13 mouse cellular contexts compared by ENCODE assay signal in the genomic region with DNA sequence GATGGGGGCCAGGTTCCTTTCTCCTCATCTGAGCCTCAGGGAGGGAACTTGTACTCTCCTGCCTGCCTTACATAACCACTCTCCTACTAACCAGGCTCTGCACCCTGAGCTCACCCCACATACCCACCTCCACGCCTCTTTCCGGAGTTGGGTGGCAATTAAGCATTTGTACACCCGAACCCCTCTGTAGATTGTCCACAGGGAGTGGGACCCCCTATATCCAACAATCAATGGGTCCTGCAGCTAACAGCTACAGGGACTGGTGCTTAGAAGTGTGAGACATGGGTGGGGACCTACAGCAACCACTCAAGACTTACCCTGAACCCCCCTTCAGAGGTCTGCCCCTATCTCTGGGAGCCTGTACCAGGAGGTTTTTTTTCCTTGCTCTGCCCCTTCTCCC. TPM values are rescaled to one million over a fixed set of nuclear protein-coding genes. Genes with fewer than 3 reads are reported as not detected.
A peak's percentile ranks its signal among the peaks of the same experiment; 100 is the strongest.
DNase-seq lines count a peak whose midpoint lies in the region; ATAC-seq and TF ChIP-seq lines count a peak whose summit lies in the region.
"Had no signal": no experiment of that assay in that cellular context is flagged by ENCODE, and none has a peak within 500 bp of the region (broad histone marks: within the 10 kb centered on the region; RNA-seq: fewer than 3 reads in every experiment).

No protein-coding gene starts in this region.

- 94% methylated on average over 3 of the region's 3 CpGs for WGBS in kidney, postnatal 0 days
- WGBS in embryonic facial prominence, embryonic 10.5 days, result 94% methylated on average over 3 of the region's 3 CpGs
- 99% methylated on average over 3 of the region's 3 CpGs for WGBS in embryonic facial prominence, embryonic 12.5 days
- 91% methylated on average over 3 of the region's 3 CpGs for WGBS in limb, embryonic 10.5 days

- no peaks in the 10 kb centered on the region for H3K9me3 ChIP-seq in kidney, postnatal 0 days (replicated peaks; ENCODE audit: low read length)
- H3K9me3 ChIP-seq in embryonic facial prominence, embryonic 10.5 days, result no peaks in the 10 kb centered on the region
- H3K9me3 ChIP-seq in embryonic facial prominence, embryonic 12.5 days, result no peaks in the 10 kb centered on the region
- no peaks in the 10 kb centered on the region for H3K9me3 ChIP-seq in limb, embryonic 10.5 days (replicated peaks)
- H3K9me3 ChIP-seq: forebrain, embryonic 13.5 days; neural tube, embryonic 12.5 days had no signal

- no peak overlapping the region for H3K9ac ChIP-seq in kidney, postnatal 0 days (ENCODE audit: low read depth, low read length)
- no peak overlapping the region for H3K9ac ChIP-seq in embryonic facial prominence, embryonic 12.5 days

- no peaks in the 10 kb centered on the region for H3K36me3 ChIP-seq in kidney, postnatal 0 days (ENCODE audit: insufficient read depth, low read length)
- H3K36me3 ChIP-seq in embryonic facial prominence, embryonic 10.5 days (replicated peaks), result peaks cover 10% of the 10 kb centered on the region; the same call in 1 of the 2 replicates
- H3K36me3 ChIP-seq in embryonic facial prominence, embryonic 12.5 days, result peaks cover 7% of the 10 kb centered on the region; the same call in 1 of the 2 replicates
- H3K36me3 ChIP-seq in limb, embryonic 10.5 days, result peaks cover 8% of the 10 kb centered on the region; the same call in 1 of the 2 replicates
- H3K36me3 ChIP-seq: neural tube, embryonic 12.5 days had no signal

- no peak overlapping the region for H3K4me3 ChIP-seq in kidney, postnatal 0 days (replicated peaks; ENCODE audit: low read depth, low read length)
- H3K4me3 ChIP-seq in embryonic facial prominence, embryonic 10.5 days, result no peak overlapping the region
- H3K4me3 ChIP-seq in embryonic facial prominence, embryonic 12.5 days, result no peak overlapping the region
- H3K4me3 ChIP-seq in limb, embryonic 10.5 days, result no peak overlapping the region

- peak overlapping the region; percentile 59; the same call in 1 of the 2 replicates for H3K4me2 ChIP-seq in kidney, postnatal 0 days (ENCODE audit: low read length)
- H3K4me2 ChIP-seq in embryonic facial prominence, embryonic 12.5 days (replicated peaks), result no peak overlapping the region

- no peaks in the 10 kb centered on the region for H3K27me3 ChIP-seq in kidney, postnatal 0 days (ENCODE audit: insufficient read depth, low read length)
- no peaks in the 10 kb centered on the region for H3K27me3 ChIP-seq in embryonic facial prominence, embryonic 10.5 days (replicated peaks; ENCODE audit: low read depth, poor library complexity, severe bottlenecking)
- no peaks in the 10 kb centered on the region for H3K27me3 ChIP-seq in embryonic facial prominence, embryonic 12.5 days
- no peaks in the 10 kb centered on the region for H3K27me3 ChIP-seq in limb, embryonic 10.5 days (ENCODE audit: low read depth, poor library complexity, severe bottlenecking)
- H3K27me3 ChIP-seq: forebrain, embryonic 13.5 days; neural tube, embryonic 12.5 days had no signal

- no peak for TF ChIP-seq CTCF in kidney, postnatal 0 days (IDR thresholded peaks at IDR 0.05; ENCODE audit: low read depth)

- ATAC-seq in kidney, postnatal 0 days (replicated peaks; ENCODE audit: low FRiP score, low read depth), result no peak
- no peak for ATAC-seq in embryonic facial prominence, embryonic 12.5 days (ENCODE audit: insufficient number of reproducible peaks, insufficient read depth, low FRiP score, low TSS enrichment)
- ATAC-seq in monocyte, adult 5-6 weeks (replicated peaks; ENCODE audit: insufficient number of reproducible peaks, low FRiP score, low TSS enrichment, poor library complexity, severe bottlenecking), result no peak

- peak overlapping the region; percentile 94 for H3K27ac ChIP-seq in kidney, postnatal 0 days
- H3K27ac ChIP-seq in embryonic facial prominence, embryonic 10.5 days (replicated peaks), result peak overlapping the region; percentile 98
- peak overlapping the region; percentile 96 for H3K27ac ChIP-seq in embryonic facial prominence, embryonic 12.5 days
- H3K27ac ChIP-seq in limb, embryonic 10.5 days, result peak overlapping the region; percentile 97
- H3K27ac ChIP-seq: left cerebral cortex, adult 2 months; neural tube, embryonic 12.5 days had no signal

- no peak for DNase-seq in kidney, postnatal 0 days (ENCODE audit: low spot score)
- DNase-seq in kidney, adult 11 months, result no peak
- no peak for DNase-seq in embryonic facial prominence, embryonic 10.5 days (ENCODE audit: low spot score)
- no peak for DNase-seq in limb, embryonic 10.5 days (ENCODE audit: low spot score)
- DNase-seq in urinary bladder, postnatal 36 days (ENCODE audit: low spot score in 2 of 2), result no peak
- DNase-seq in left cerebral cortex, adult 9 months (ENCODE audit: low spot score in 2 of 2), result no peak

- peaks cover 26% of the 10 kb centered on the region for H3K4me1 ChIP-seq in kidney, postnatal 0 days (replicated peaks; ENCODE audit: insufficient read depth, low read length)
- H3K4me1 ChIP-seq in embryonic facial prominence, embryonic 10.5 days, result peaks cover 76% of the 10 kb centered on the region
- H3K4me1 ChIP-seq in embryonic facial prominence, embryonic 12.5 days, result peaks cover 53% of the 10 kb centered on the region
- peaks cover 79% of the 10 kb centered on the region for H3K4me1 ChIP-seq in limb, embryonic 10.5 days

RNA-seq across cellular contexts. Expression of gene Tnnt3, which starts 18.0 kb away (rescaled TPM):
- 3.4 TPM in 2 replicates for polyA plus RNA-seq in kidney, postnatal 0 days (2015; fragmentation: Nextera tagmentation; extraction: Ambion mirVana)
- 1.4 and 1.6 TPM in 2 replicates for polyA plus RNA-seq in embryonic facial prominence, embryonic 10.5 days (2016; fragmentation: Nextera tagmentation; extraction: Ambion mirVana)
- 4.6 and 6.9 TPM in 2 replicates for polyA plus RNA-seq in embryonic facial prominence, embryonic 12.5 days (2016; fragmentation: Nextera tagmentation; extraction: Ambion mirVana)
- polyA plus RNA-seq in limb, embryonic 10.5 days (2016; fragmentation: Nextera tagmentation; extraction: Ambion mirVana), result 1.6 and 1.7 TPM in 2 replicates
- 13.6 to 16.7 TPM (median 15.5 TPM) in 3 replicates for total RNA-seq in monocyte, adult 5-6 weeks (2017)
- total RNA-seq: granulocyte monocyte progenitor cell, adult 5-6 weeks; left cerebral cortex, adult 2 months; megakaryocyte progenitor cell, adult 5-6 weeks had no signal

RNA-seq across cellular contexts. Expression of gene Lsp1, which starts 20.1 kb away (rescaled TPM):
- 161 and 165 TPM in 2 replicates for polyA plus RNA-seq in kidney, postnatal 0 days (2015; fragmentation: Nextera tagmentation; extraction: Ambion mirVana)
- polyA plus RNA-seq in embryonic facial prominence, embryonic 10.5 days (2016; fragmentation: Nextera tagmentation; extraction: Ambion mirVana), result 20.9 and 21.4 TPM in 2 replicates
- polyA plus RNA-seq in embryonic facial prominence, embryonic 12.5 days (2016; fragmentation: Nextera tagmentation; extraction: Ambion mirVana), result 24.5 and 24.7 TPM in 2 replicates
- polyA plus RNA-seq in limb, embryonic 10.5 days (2016; fragmentation: Nextera tagmentation; extraction: Ambion mirVana), result 28.7 and 31.1 TPM in 2 replicates
- 1,011 to 1,374 TPM (median 1,247 TPM) in 3 replicates for total RNA-seq in monocyte, adult 5-6 weeks (2017)

RNA-seq across cellular contexts. Expression of gene Tnni2, which starts 39.1 kb away (rescaled TPM):
- 2.2 and 3.0 TPM in 2 replicates for polyA plus RNA-seq in kidney, postnatal 0 days (2015; fragmentation: Nextera tagmentation; extraction: Ambion mirVana)
- 1.7 and 2.5 TPM in 2 replicates for polyA plus RNA-seq in embryonic facial prominence, embryonic 10.5 days (2016; fragmentation: Nextera tagmentation; extraction: Ambion mirVana)
- 7.1 and 9.6 TPM in 2 replicates for polyA plus RNA-seq in embryonic facial prominence, embryonic 12.5 days (2016; fragmentation: Nextera tagmentation; extraction: Ambion mirVana)
- polyA plus RNA-seq in limb, embryonic 10.5 days (2016; fragmentation: Nextera tagmentation; extraction: Ambion mirVana), result 2.4 and 3.6 TPM in 2 replicates
- 7.5 to 20.6 TPM (median 11.3 TPM) in 3 replicates for total RNA-seq in monocyte, adult 5-6 weeks (2017)

RNA-seq across cellular contexts. Expression of gene Syt8, which starts 46.0 kb away (rescaled TPM):
- polyA plus RNA-seq in kidney, postnatal 0 days (2015; fragmentation: Nextera tagmentation; extraction: Ambion mirVana), result 2.5 and 4.8 TPM in 2 replicates
- not detected in 2 replicates for polyA plus RNA-seq in embryonic facial prominence, embryonic 10.5 days (2016; fragmentation: Nextera tagmentation; extraction: Ambion mirVana)
- 0.35 TPM in 1 of 2 replicates, not detected in the other for polyA plus RNA-seq in embryonic facial prominence, embryonic 12.5 days (2016; fragmentation: Nextera tagmentation; extraction: Ambion mirVana)
- polyA plus RNA-seq in limb, embryonic 10.5 days (2016; fragmentation: Nextera tagmentation; extraction: Ambion mirVana), result 0.25 TPM in 1 of 2 replicates, not detected in the other
- not detected in 3 replicates for total RNA-seq in monocyte, adult 5-6 weeks (2017)
- total RNA-seq: granulocyte monocyte progenitor cell, adult 5-6 weeks; left cerebral cortex, adult 2 months; megakaryocyte progenitor cell, adult 5-6 weeks had no signal
- polyA plus RNA-seq: forebrain, embryonic 13.5 days had no signal

RNA-seq across cellular contexts. Expression of gene Mrpl23, which starts 51.8 kb away (rescaled TPM):
- 21.3 and 22.6 TPM in 2 replicates for polyA plus RNA-seq in kidney, postnatal 0 days (2015; fragmentation: Nextera tagmentation; extraction: Ambion mirVana)
- 18.1 and 22.4 TPM in 2 replicates for polyA plus RNA-seq in embryonic facial prominence, embryonic 10.5 days (2016; fragmentation: Nextera tagmentation; extraction: Ambion mirVana)
- polyA plus RNA-seq in embryonic facial prominence, embryonic 12.5 days (2016; fragmentation: Nextera tagmentation; extraction: Ambion mirVana), result 19.8 and 32.6 TPM in 2 replicates
- polyA plus RNA-seq in limb, embryonic 10.5 days (2016; fragmentation: Nextera tagmentation; extraction: Ambion mirVana), result 25.9 and 33.7 TPM in 2 replicates
- total RNA-seq in monocyte, adult 5-6 weeks (2017), result 9.7 to 34.1 TPM (median 22.6 TPM) in 3 replicates
